Mouse (Mus musculus) monocyte, adult 5-6 weeks (primary cell): ENCODE results near the gene Zfp428. TPM values are rescaled to one million over a fixed set of nuclear protein-coding genes. Genes with fewer than 3 reads are reported as not detected.

Experiments
- ATAC-seq: fragments of 153-309, 156-312 bp; replicated peaks from 2 replicates; pipeline ENCODE4 v1.8.0; 2017; ENCODE audit warnings: mild to moderate bottlenecking; ENCODE audit not compliant: low TSS enrichment, insufficient number of reproducible peaks, severe bottlenecking, poor library complexity, low FRiP score
- total RNA-seq: library from RNA; stranded (forward); fragments of 200-1000, 200-491, 200-594 nt; gene quantifications from 3 replicates; pipeline ENCODE4 v1.2.3, GENCODE M21; 2017

Zfp428 gene
- total RNA-seq, 1 experiment from 2014 or later = 0.95 TPM

DNA sequence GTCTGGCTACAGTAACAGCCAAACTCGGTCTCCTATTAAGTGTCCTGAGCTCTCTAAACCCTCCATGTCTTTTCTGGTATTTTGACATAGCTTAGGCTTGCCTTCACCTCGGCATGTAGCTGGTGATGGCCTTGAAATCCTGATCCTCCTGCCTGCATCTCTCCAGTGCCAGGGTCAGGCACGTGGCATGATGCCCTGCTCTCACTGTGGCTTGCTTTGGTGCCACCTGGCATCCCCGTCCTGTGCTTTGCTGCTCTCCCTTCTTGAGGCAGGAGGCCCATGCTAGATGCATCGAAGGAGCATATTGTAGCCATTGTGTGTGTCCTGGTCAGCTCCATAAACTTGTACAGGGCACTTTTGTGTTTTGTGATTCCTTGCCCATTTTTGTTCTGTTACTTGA is 30.8 kb downstream of the Zfp428 start:
- no peak for ATAC-seq

GRCm38 (mm10) chr7:24538154-24538553 is 31.3 kb downstream of the Zfp428 start:
- no peak for ATAC-seq

DNA sequence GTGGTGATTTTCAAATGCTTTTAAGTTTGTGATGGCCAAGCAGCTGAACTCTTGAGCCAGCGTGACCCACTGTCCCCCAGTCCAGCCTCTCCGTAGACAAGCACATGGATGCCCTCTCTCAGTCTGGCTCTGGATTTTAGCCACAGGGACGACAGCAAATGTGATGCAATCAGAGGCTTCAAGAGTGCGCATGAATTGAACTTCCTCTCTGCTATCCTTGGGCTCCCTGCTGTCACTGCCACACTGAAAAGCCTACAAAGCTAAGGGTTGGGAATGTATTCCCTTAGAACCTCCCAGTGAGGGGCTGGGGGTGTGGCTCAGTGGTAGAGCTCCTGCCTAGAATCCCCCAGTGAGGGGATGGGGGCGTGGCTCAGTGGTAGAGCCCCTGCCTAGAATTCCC is 31.9 kb downstream of the Zfp428 start:
- ATAC-seq = no peak

GRCm38 (mm10) chr7:24539686-24540085 is 32.9 kb downstream of the Zfp428 start:
- ATAC-seq = no peak

DNA sequence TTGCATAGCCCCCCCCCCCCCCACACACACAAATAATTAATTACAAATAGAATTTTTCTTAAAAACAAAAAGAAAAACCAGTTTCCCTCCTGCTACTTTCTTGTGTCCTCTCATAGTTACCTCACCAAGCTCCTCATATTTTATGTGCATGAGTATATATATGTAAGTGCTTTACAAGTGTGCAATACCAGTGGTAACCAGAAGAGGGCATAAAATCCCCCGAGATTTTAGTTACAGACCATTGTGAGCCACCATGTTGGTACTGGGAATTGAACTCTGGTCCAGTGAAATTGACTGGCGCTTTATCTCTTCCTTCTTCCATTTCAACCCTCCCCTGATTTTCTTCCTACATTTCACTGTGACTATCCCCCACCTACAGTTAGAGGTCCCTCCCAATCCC is 37.7 kb downstream of the Zfp428 start:
- ATAC-seq = no peak

- no peak for ATAC-seq
Observed at GRCm38 (mm10) chr7:24546068-24546614, 39.3 kb downstream of the Zfp428 start, which contains the start of the genes Pinlyp and Xrcc1. TSS of gene Pinlyp (minus strand) at chr7:24546118. TSS of gene Xrcc1 (plus strand) at chr7:24546289.

- peak; percentile 100 for ATAC-seq
Observed at GRCm38 (mm10) chr7:24546634-24547389, 40.0 kb downstream of the Zfp428 start.

DNA sequence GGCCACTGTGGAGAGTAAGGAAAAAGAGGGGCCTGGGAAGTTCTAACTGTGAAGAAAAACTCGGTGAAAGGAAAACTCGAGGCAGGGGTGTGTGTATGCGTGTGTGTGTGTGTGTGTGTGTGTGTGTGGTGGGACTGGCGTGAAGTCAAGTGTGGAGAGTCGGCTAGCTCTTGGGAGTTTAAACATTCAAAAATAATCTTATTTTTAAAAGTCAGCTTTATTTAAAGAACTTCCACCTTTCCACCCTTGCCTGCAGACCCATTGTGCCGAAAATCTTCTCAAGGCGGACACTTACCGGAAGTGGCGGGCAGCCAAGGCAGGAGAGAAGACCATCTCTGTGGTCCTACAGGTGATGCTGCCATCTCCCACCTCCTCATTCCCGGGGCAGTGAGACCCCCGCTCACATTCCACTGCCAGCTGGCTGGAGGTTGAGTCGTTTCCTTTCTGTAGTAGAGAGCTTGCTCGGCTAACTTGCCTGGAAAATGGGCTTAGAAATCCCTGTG is 40.8 kb downstream of the Zfp428 start:
- ATAC-seq = no peak

DNA sequence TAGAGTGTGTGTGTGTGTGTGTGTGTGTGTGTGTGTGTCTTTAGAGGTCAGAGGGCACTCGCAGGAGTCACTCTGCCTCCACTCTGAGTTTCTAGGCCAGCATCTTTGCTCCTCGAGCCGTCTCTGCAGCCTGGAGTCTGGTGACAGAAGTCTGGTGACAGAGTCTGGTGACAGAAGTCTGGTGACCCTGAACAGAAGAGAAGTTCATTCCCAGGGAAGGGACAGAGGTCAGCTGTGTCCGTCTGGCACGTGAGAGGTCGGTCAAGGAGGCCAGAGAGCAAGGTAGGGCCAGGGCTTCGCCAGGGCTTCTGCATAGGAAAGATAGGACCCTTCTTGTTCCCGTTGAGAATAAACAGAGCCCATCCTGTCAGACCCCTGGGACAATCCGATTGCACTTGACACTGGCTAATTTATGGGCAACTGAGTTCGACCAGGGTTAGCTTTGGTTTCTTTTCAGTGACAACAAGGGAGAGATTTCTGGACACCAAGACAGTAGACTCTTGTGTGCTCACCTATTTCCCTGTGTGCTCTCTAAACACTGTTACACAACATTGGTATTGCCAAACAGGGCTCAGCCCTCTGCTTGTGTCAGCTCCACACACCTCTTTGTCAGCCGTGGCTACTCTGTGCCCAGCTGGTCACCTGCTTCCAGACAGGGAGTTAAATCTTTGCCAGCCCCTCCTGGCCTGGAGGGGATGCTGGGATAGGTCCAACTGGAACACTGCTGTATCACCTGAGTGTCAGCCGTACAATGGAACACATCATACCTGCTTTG is 45.4 kb downstream of the Zfp428 start:
- no peak for ATAC-seq

- ATAC-seq = no peak
Observed at GRCm38 (mm10) chr7:24555786-24556185, 49.0 kb downstream of the Zfp428 start.

- ATAC-seq = no peak
Observed at GRCm38 (mm10) chr7:24561450-24561849, 54.6 kb downstream of the Zfp428 start.

GRCm38 (mm10) chr7:24563191-24563836 is 56.5 kb downstream of the Zfp428 start:
- ATAC-seq = no peak

GRCm38 (mm10) chr7:24563837-24564206 is 57.0 kb downstream of the Zfp428 start:
- no peak for ATAC-seq

- ATAC-seq = peak; percentile 79
Observed at GRCm38 (mm10) chr7:24564607-24565265, 57.9 kb downstream of the Zfp428 start.

Other genes starting within 250 kb of the Zfp428 start
- 1.4 TPM in 1 of 3 replicates, not detected in the others for gene Zfp93, start 236.6 kb upstream of the Zfp428 start, total RNA-seq
- 4.6 to 11.1 TPM (median 5.2 TPM) in 3 replicates for gene Zfp61, start 205.8 kb upstream of the Zfp428 start, total RNA-seq
- gene Zfp94, start 190.3 kb upstream of the Zfp428 start, total RNA-seq = 2.4 to 4.6 TPM (median 4.5 TPM) in 3 replicates
- 2.3 TPM in 1 of 3 replicates, not detected in the others for gene Tescl, start 173.1 kb upstream of the Zfp428 start, total RNA-seq
- gene Lypd5, start 157.8 kb upstream of the Zfp428 start, total RNA-seq = not detected in 3 replicates
- 10.3 to 11.8 TPM (median 11.5 TPM) in 3 replicates for gene Kcnn4, start 136.7 kb upstream of the Zfp428 start, total RNA-seq
- gene Smg9, start 107.4 kb upstream of the Zfp428 start, total RNA-seq = 20.1 to 30.8 TPM (median 22.6 TPM) in 3 replicates
- gene Irgc1, start 54.7 kb upstream of the Zfp428 start, total RNA-seq = 1.7 TPM in 1 of 3 replicates, not detected in the others
- 286 to 300 TPM (median 297 TPM) in 3 replicates for gene Plaur, start 44.5 kb upstream of the Zfp428 start, total RNA-seq
- not detected in 3 replicates for gene Cadm4, start 25.0 kb upstream of the Zfp428 start, total RNA-seq
- 1.1 TPM in 1 of 3 replicates, not detected in the others for gene AC161166.1, start 5.4 kb downstream of the Zfp428 start, total RNA-seq
- 2.5 to 6.9 TPM (median 2.9 TPM) in 3 replicates for gene Irgq, start 23.7 kb downstream of the Zfp428 start, total RNA-seq
- not detected in 3 replicates for gene Pinlyp, start 39.1 kb downstream of the Zfp428 start, total RNA-seq
- gene Xrcc1, start 39.3 kb downstream of the Zfp428 start, total RNA-seq = 18.0 to 42.4 TPM (median 29.6 TPM) in 3 replicates
- 4.8 to 9.7 TPM (median 7.9 TPM) in 3 replicates for gene Ethe1, start 80.5 kb downstream of the Zfp428 start, total RNA-seq
- not detected in 3 replicates for gene Zfp575, start 80.6 kb downstream of the Zfp428 start, total RNA-seq
- gene Phldb3, start 103.8 kb downstream of the Zfp428 start, total RNA-seq = 7.5 to 10.6 TPM (median 9.6 TPM) in 3 replicates
- gene Lypd3, start 129.5 kb downstream of the Zfp428 start, total RNA-seq = not detected in 3 replicates
- gene Tex101, start 169.7 kb downstream of the Zfp428 start, total RNA-seq = not detected in 3 replicates
- not detected in 3 replicates for gene BC049730, start 202.2 kb downstream of the Zfp428 start, total RNA-seq
- gene Gm4763, start 219.9 kb downstream of the Zfp428 start, total RNA-seq = not detected in 3 replicates